Mouse (Mus musculus): Measurements from ENCODE around the gene Rdh8. TPM values are rescaled to one million over a fixed set of nuclear protein-coding genes. Genes with fewer than 3 reads are reported as not detected.

The Rdh8 gene
- polyA plus RNA-seq, 1 experiment from 2014 or later: not detected

- 77% methylated on average over 12 of the region's 12 CpGs for WGBS
- Histone ChIP-seq H3K36me3 (ENCODE audit: control insufficient read depth, insufficient read depth, low read length) (no peaks in the 10 kb centered on the region), H3K27ac (ENCODE audit: low read depth, low read length) (no peak overlapping the region), H3K4me3 (ENCODE audit: low read depth, low read length) (no peak overlapping the region), H3K4me2 (ENCODE audit: low read depth) (no peak overlapping the region), H3K9me3 (ENCODE audit: control insufficient read depth, low read length) (no peaks in the 10 kb centered on the region), H3K4me1 (ENCODE audit: control insufficient read depth, insufficient read depth, low read length) (no peaks in the 10 kb centered on the region), H3K9ac (ENCODE audit: low read length) (no peak overlapping the region), H3K27me3 (ENCODE audit: control insufficient read depth, insufficient read depth, low read length) (peaks cover 37% of the 10 kb centered on the region)
- no peak for ATAC-seq (ENCODE audit: insufficient read depth, low FRiP score, low TSS enrichment)
- no peak for DNase-seq (ENCODE audit: low spot score)
These were observed 52.2 kb downstream of the Rdh8 start for GRCm38 (mm10) chr9:20870211-20871173.

GRCm38 (mm10) chr9:20872991-20873390 lies 54.7 kb downstream of the Rdh8 start:
- WGBS: 96% methylated on average over 9 of the region's 10 CpGs
- ATAC-seq (ENCODE audit: insufficient read depth, low FRiP score, low TSS enrichment): no peak
- H3K27ac ChIP-seq (ENCODE audit: low read depth, low read length): no peak overlapping the region
- no peaks in the 10 kb centered on the region for H3K4me1 ChIP-seq (ENCODE audit: control insufficient read depth, insufficient read depth, low read length)
- H3K27me3 ChIP-seq (ENCODE audit: control insufficient read depth, insufficient read depth, low read length): peaks cover 32% of the 10 kb centered on the region
- no peak for DNase-seq (ENCODE audit: low spot score)
- no peaks in the 10 kb centered on the region for H3K36me3 ChIP-seq (ENCODE audit: control insufficient read depth, insufficient read depth, low read length)
- no peak overlapping the region for H3K4me2 ChIP-seq (ENCODE audit: low read depth)
- no peak overlapping the region for H3K9ac ChIP-seq (ENCODE audit: low read length)
- H3K4me3 ChIP-seq (ENCODE audit: low read depth, low read length): no peak overlapping the region
- H3K9me3 ChIP-seq (ENCODE audit: control insufficient read depth, low read length): no peaks in the 10 kb centered on the region

GRCm38 (mm10) chr9:20873521-20873920 lies 55.2 kb downstream of the Rdh8 start:
- ATAC-seq (ENCODE audit: insufficient read depth, low FRiP score, low TSS enrichment) (no peak), DNase-seq (ENCODE audit: low spot score) (no peak)
- 85% methylated on average over 12 of the region's 12 CpGs for WGBS
- Histone ChIP-seq H3K9me3 (ENCODE audit: control insufficient read depth, low read length) (no peaks in the 10 kb centered on the region), H3K27ac (ENCODE audit: low read depth, low read length) (no peak overlapping the region), H3K36me3 (ENCODE audit: control insufficient read depth, insufficient read depth, low read length) (no peaks in the 10 kb centered on the region), H3K4me3 (ENCODE audit: low read depth, low read length) (no peak overlapping the region), H3K9ac (ENCODE audit: low read length) (no peak overlapping the region), H3K27me3 (ENCODE audit: control insufficient read depth, insufficient read depth, low read length) (peaks cover 28% of the 10 kb centered on the region), H3K4me2 (ENCODE audit: low read depth) (no peak overlapping the region), H3K4me1 (ENCODE audit: control insufficient read depth, insufficient read depth, low read length) (no peaks in the 10 kb centered on the region)

GRCm38 (mm10) chr9:20875021-20875790 lies 56.9 kb downstream of the Rdh8 start:
- ATAC-seq (ENCODE audit: insufficient read depth, low FRiP score, low TSS enrichment): no peak

More at GRCm38 (mm10) chr9:20875021-20875790, 56.9 kb downstream of the Rdh8 start:
- no peaks in the 10 kb centered on the region for H3K9me3 ChIP-seq (ENCODE audit: control insufficient read depth, low read length)
- no peaks in the 10 kb centered on the region for H3K4me1 ChIP-seq (ENCODE audit: control insufficient read depth, insufficient read depth, low read length)
- H3K4me3 ChIP-seq (ENCODE audit: low read depth, low read length): no peak overlapping the region
- no peak overlapping the region for H3K9ac ChIP-seq (ENCODE audit: low read length)
- H3K36me3 ChIP-seq (ENCODE audit: control insufficient read depth, insufficient read depth, low read length): no peaks in the 10 kb centered on the region
- no peak for DNase-seq (ENCODE audit: low spot score)
- 70% methylated on average over 23 of the region's 23 CpGs for WGBS
- H3K27me3 ChIP-seq (ENCODE audit: control insufficient read depth, insufficient read depth, low read length): peaks cover 11% of the 10 kb centered on the region; the same call in 1 of the 2 replicates
- H3K27ac ChIP-seq (ENCODE audit: low read depth, low read length): no peak overlapping the region
- no peak overlapping the region for H3K4me2 ChIP-seq (ENCODE audit: low read depth)

Other genes starting within 250 kb of the Rdh8 start
- 21.2 and 21.6 TPM in 2 replicates for gene Zfp846, start 237.2 kb upstream of the Rdh8 start, polyA plus RNA-seq (2014; fragmentation: Nextera tagmentation; extraction: Ambion mirVana)
- 391 and 397 TPM in 2 replicates for gene Ubl5, start 175.6 kb upstream of the Rdh8 start, polyA plus RNA-seq (2014; fragmentation: Nextera tagmentation; extraction: Ambion mirVana)
- gene Fbxl12, start 173.7 kb upstream of the Rdh8 start, polyA plus RNA-seq (2014; fragmentation: Nextera tagmentation; extraction: Ambion mirVana): 15.3 and 15.8 TPM in 2 replicates
- 68.7 and 71.6 TPM in 2 replicates for gene Pin1, start 166.4 kb upstream of the Rdh8 start, polyA plus RNA-seq (2014; fragmentation: Nextera tagmentation; extraction: Ambion mirVana)
- 76.1 and 88.4 TPM in 2 replicates for gene Olfm2, start 72.2 kb upstream of the Rdh8 start, polyA plus RNA-seq (2014; fragmentation: Nextera tagmentation; extraction: Ambion mirVana)
- gene Col5a3, start 3.4 kb upstream of the Rdh8 start, polyA plus RNA-seq (2014; fragmentation: Nextera tagmentation; extraction: Ambion mirVana): 0.21 and 0.32 TPM in 2 replicates
- gene A230050P20Rik, start 50.1 kb downstream of the Rdh8 start, polyA plus RNA-seq (2014; fragmentation: Nextera tagmentation; extraction: Ambion mirVana): 0.65 and 0.94 TPM in 2 replicates
- gene Angptl6, start 61.2 kb downstream of the Rdh8 start, polyA plus RNA-seq (2014; fragmentation: Nextera tagmentation; extraction: Ambion mirVana): 4.0 and 5.7 TPM in 2 replicates
- 60.8 and 64.0 TPM in 2 replicates for gene Ppan, start 69.7 kb downstream of the Rdh8 start, polyA plus RNA-seq (2014; fragmentation: Nextera tagmentation; extraction: Ambion mirVana)
- 352 and 373 TPM in 2 replicates for gene Eif3g, start 80.1 kb downstream of the Rdh8 start, polyA plus RNA-seq (2014; fragmentation: Nextera tagmentation; extraction: Ambion mirVana)
- gene Dnmt1, start 141.4 kb downstream of the Rdh8 start, polyA plus RNA-seq (2014; fragmentation: Nextera tagmentation; extraction: Ambion mirVana): 70.3 and 72.7 TPM in 2 replicates
- gene S1pr2, start 158.3 kb downstream of the Rdh8 start, polyA plus RNA-seq (2014; fragmentation: Nextera tagmentation; extraction: Ambion mirVana): 24.8 and 28.5 TPM in 2 replicates
- gene Mrpl4, start 184.2 kb downstream of the Rdh8 start, polyA plus RNA-seq (2014; fragmentation: Nextera tagmentation; extraction: Ambion mirVana): 131 and 135 TPM in 2 replicates
- 5.6 TPM in 2 replicates for gene Icam1, start 197.5 kb downstream of the Rdh8 start, polyA plus RNA-seq (2014; fragmentation: Nextera tagmentation; extraction: Ambion mirVana)
- 4.2 and 5.8 TPM in 2 replicates for gene Icam4, start 210.9 kb downstream of the Rdh8 start, polyA plus RNA-seq (2014; fragmentation: Nextera tagmentation; extraction: Ambion mirVana)
- gene Icam5, start 213.6 kb downstream of the Rdh8 start, polyA plus RNA-seq (2014; fragmentation: Nextera tagmentation; extraction: Ambion mirVana): 0.11 TPM in 1 of 2 replicates, not detected in the other
- gene Zglp1, start 248.6 kb downstream of the Rdh8 start, polyA plus RNA-seq (2014; fragmentation: Nextera tagmentation; extraction: Ambion mirVana): 1.2 and 1.9 TPM in 2 replicates